Mouse (Mus musculus) lung, postnatal 36 days (tissue): ENCODE results near the gene Bach2.

Experiments
- DNase-seq: peaks from one replicate; pipeline ENCODE4 v3.0.0; 2022; ENCODE audit warnings: mixed read lengths

The Bach2 gene

GRCm38 (mm10) chr4:32225191-32225590, 13.4 kb upstream of the Bach2 start:
- no peak for DNase-seq

GRCm38 (mm10) chr4:32227970-32228557, 10.5 kb upstream of the Bach2 start:
- DNase-seq, result no peak

GRCm38 (mm10) chr4:32229266-32229665, 9.3 kb upstream of the Bach2 start:
- DNase-seq, result no peak

GRCm38 (mm10) chr4:32231258-32232055, 7.1 kb upstream of the Bach2 start:
- DNase-seq, result no peak

- no peak for DNase-seq
These were observed 2.5 kb upstream of the Bach2 start for GRCm38 (mm10) chr4:32235920-32236705.

GRCm38 (mm10) chr4:32238921-32239748, 531 bp downstream of the Bach2 start:
- peak; percentile 87 for DNase-seq

GRCm38 (mm10) chr4:32239749-32240131, 1.1 kb downstream of the Bach2 start:
- peak; percentile 82 for DNase-seq

GRCm38 (mm10) chr4:32240457-32241030, 1.9 kb downstream of the Bach2 start:
- no peak for DNase-seq

- no peak for DNase-seq
These were observed 2.9 kb downstream of the Bach2 start for GRCm38 (mm10) chr4:32241351-32241980.

GRCm38 (mm10) chr4:32242122-32242615, 3.6 kb downstream of the Bach2 start:
- DNase-seq, result no peak

GRCm38 (mm10) chr4:32243458-32243857, 4.9 kb downstream of the Bach2 start:
- DNase-seq, result peak; percentile 54

- no peak for DNase-seq
These were observed 5.6 kb downstream of the Bach2 start for GRCm38 (mm10) chr4:32244092-32244745.

- no peak for DNase-seq
These were observed 7.0 kb downstream of the Bach2 start for GRCm38 (mm10) chr4:32245586-32245985.

- no peak for DNase-seq
These were observed 7.4 kb downstream of the Bach2 start for GRCm38 (mm10) chr4:32246020-32246419.

GRCm38 (mm10) chr4:32246801-32247200, 8.2 kb downstream of the Bach2 start:
- DNase-seq, result peak; percentile 94

- DNase-seq, result no peak
These were observed 9.0 kb downstream of the Bach2 start for GRCm38 (mm10) chr4:32247463-32248113.

- DNase-seq, result peak; percentile 95
These were observed 9.6 kb downstream of the Bach2 start for GRCm38 (mm10) chr4:32248236-32248635.

- peak; percentile 46 for DNase-seq
These were observed 10.4 kb downstream of the Bach2 start for GRCm38 (mm10) chr4:32248990-32249393.

- DNase-seq, result peak; percentile 32
These were observed 11.2 kb downstream of the Bach2 start for GRCm38 (mm10) chr4:32249748-32250332.
